Mouse (Mus musculus): ENCODE data around the gene Gm20481.
"Not testable (repeated sequence)": the region's sequence is repeated elsewhere in the genome, so short reads cannot be mapped to it uniquely, and the experiment has no call there.

DNA sequence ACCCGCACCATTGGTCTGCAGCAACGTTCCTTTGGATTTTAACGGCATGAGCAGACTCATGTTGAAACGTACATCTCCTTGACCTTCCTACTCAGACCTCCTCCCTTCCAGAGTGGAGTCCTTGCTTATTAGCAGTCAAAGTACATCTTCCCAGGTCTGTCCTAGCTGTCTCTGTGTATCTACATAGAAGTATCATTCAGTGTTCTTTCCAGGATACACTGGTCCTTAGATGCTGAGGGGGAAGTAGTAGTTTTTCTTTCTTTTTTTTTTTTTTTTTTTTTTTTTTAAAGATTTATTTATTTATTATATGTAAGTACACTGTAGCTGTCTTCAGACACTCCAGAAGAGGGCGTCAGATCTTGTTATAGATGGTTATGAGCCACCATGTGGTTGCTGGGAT lies 36.2 kb downstream of the Gm20481 start:
- not testable (repeated sequence) for TF ChIP-seq POLR2A (IDR thresholded peaks at IDR 0.05; ENCODE audit: control insufficient read depth, low read depth, low read length); CTCF (IDR thresholded peaks at IDR 0.05; ENCODE audit: control insufficient read depth, insufficient read depth, insufficient replicate concordance, low read depth, low read length)

All from testis, adult 2 months (tissue).